Mouse (Mus musculus) layer of hippocampus, adult 2 months (tissue): Measurements from ENCODE around the gene Wars2. TPM values are rescaled to one million over a fixed set of nuclear protein-coding genes. Genes with fewer than 3 reads are reported as not detected.

ENCODE experiments used
- DNase-seq, 2 experiments: peaks; one replicate each; pipeline ENCODE4 v3.0.0; 2022; ENCODE audit warnings: low spot score in 2 of 2
- H3K27ac ChIP-seq: fragments of 200-600 bp; 2 replicates; pipeline ENCODE4 v1.8.1; 2022
- H3K4me3 ChIP-seq: fragments of 200-600 bp; 2 replicates; pipeline ENCODE4 v1.8.1; 2022; ENCODE audit warnings: mild to moderate bottlenecking
- CTCF ChIP-seq: fragments of 200-600 bp; conservative IDR thresholded peaks from 2 replicates; pipeline ENCODE4 v1.8.1; 2022; ENCODE audit warnings: antibody characterized with exemption, mild to moderate bottlenecking, moderate library complexity
- total RNA-seq, 2 experiments: library from RNA; stranded (reverse); gene quantifications; 2 replicates each; pipeline ENCODE4 v1.2.3; 2021

Wars2 gene
- total RNA-seq, 2 experiments from 2014 or later: 9.0 to 9.5 TPM

DNA sequence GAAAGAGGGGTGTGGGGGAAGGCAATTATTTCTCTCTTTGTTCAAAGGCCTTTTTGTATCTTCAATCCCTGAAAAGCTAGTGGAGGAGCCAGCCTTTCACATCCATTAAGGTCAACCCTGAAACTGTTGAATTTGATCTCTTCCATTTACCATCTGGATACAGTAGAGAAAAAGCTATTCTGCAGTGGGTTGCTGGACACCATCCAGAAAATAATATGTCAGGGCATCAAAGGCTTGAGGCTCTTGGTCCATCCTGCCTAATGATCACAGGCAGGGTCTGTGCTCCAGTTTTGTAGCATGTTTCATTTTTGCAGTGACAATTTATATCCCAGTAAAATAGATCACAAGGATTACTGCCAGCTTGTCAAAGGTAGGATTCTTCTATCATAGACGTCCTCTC lies 16.1 kb downstream of the Wars2 start:
- no peak for DNase-seq
- Histone ChIP-seq H3K27ac (no peak overlapping the region), H3K4me3 (no peak overlapping the region)
- no peak for TF ChIP-seq CTCF

- no peak overlapping the region for H3K27ac ChIP-seq
- no peak overlapping the region for H3K4me3 ChIP-seq
- TF ChIP-seq CTCF: no peak
- no peak for DNase-seq
These were observed 16.7 kb downstream of the Wars2 start for GRCm38 (mm10) chr3:99157451-99158015.

GRCm38 (mm10) chr3:99160016-99160415 lies 19.1 kb downstream of the Wars2 start:
- no peak for TF ChIP-seq CTCF
- no peak for DNase-seq
- no peak overlapping the region for H3K27ac ChIP-seq
- H3K4me3 ChIP-seq: no peak overlapping the region

DNA sequence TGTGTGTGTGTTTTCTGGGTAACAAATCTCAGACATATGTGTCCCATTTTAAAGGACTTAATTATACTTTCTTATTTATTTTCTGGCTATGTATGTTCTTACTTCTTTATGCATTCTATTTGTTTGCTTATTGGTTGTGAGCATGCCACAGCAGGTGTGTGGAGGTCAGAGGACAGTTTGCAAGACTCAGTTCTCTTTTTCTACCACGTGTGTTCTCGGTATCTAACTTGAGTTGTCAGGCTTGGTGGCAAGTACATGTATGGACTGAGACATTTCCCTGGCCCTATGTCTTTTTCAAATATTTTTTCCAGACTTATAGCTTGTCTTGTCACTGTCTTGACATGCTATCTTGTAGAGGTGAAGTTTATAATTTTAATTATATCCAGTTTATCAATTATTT lies 21.3 kb downstream of the Wars2 start:
- TF ChIP-seq CTCF: no peak
- Histone ChIP-seq H3K4me3 (no peak overlapping the region), H3K27ac (no peak overlapping the region)
- no peak for DNase-seq

DNA sequence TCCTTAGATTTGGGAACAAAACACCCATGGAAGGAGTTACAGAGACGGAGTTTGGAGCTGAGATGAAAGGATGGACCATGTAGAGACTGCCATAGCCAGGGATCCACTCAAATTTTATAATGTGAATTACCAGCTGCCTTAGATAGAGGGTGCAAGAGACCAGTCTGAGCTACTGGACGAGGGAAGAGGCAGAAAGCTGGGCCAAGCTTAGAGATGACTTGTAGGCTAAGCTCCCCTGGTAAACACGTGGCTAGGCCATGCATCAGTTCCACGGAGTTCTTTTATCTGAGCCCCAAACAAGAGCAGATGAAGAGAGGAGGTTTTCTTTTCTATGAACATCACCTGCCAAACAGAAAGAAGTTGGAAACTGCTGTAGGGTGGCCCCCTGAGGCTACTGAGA lies 26.9 kb downstream of the Wars2 start:
- Histone ChIP-seq H3K4me3 (no peak overlapping the region), H3K27ac (no peak overlapping the region)
- no peak for DNase-seq
- TF ChIP-seq CTCF: peak; percentile 39

- no peak overlapping the region for H3K4me3 ChIP-seq
- no peak for TF ChIP-seq CTCF
- no peak overlapping the region for H3K27ac ChIP-seq
- no peak for DNase-seq
These were observed 32.3 kb downstream of the Wars2 start for GRCm38 (mm10) chr3:99173178-99173577.

DNA sequence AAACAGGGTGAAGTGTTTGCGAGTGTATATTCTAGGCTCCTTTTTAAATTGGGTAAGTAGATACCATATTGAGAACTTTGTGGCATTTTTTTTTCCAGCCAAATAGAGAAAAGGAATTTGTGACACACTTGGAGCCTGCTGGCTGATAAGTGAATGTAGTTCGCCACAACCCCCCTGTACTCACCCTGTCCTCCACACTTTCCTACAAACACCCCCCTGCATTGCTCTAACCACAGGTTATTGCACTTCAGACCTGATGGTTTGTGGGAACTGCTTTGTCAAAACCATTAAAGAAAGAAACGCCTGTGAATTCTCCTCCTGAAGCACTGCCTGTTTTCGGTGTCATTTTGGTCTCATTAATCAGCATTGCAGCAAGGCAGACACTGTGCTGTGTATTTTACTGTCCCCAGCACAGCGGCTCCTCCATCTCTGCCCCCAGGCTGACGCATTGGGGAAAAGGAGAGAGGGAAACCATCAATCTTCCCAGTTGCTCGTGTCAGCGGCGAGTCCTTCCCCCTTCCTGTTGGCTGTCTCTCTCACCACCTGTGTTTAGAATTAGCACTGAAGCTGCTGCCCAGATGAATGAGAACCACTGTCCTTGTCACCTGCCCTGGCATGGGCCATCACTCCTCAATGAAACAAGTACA lies 33.9 kb downstream of the Wars2 start:
- Histone ChIP-seq H3K27ac (no peak overlapping the region), H3K4me3 (no peak overlapping the region)
- no peak for TF ChIP-seq CTCF
- DNase-seq: no peak

- Histone ChIP-seq H3K4me3 (no peak overlapping the region), H3K27ac (no peak overlapping the region)
- TF ChIP-seq CTCF: no peak
- DNase-seq: no peak
These were observed 42.6 kb downstream of the Wars2 start for GRCm38 (mm10) chr3:99183355-99184016.

- no peak for TF ChIP-seq CTCF
- H3K27ac ChIP-seq: no peak overlapping the region
- no peak overlapping the region for H3K4me3 ChIP-seq
- no peak for DNase-seq
These were observed 43.5 kb downstream of the Wars2 start for GRCm38 (mm10) chr3:99184373-99184772.

- no peak overlapping the region for H3K4me3 ChIP-seq
- TF ChIP-seq CTCF: no peak
- DNase-seq: no peak
- no peak overlapping the region for H3K27ac ChIP-seq
These were observed 47.2 kb downstream of the Wars2 start for GRCm38 (mm10) chr3:99188097-99188496.

DNA sequence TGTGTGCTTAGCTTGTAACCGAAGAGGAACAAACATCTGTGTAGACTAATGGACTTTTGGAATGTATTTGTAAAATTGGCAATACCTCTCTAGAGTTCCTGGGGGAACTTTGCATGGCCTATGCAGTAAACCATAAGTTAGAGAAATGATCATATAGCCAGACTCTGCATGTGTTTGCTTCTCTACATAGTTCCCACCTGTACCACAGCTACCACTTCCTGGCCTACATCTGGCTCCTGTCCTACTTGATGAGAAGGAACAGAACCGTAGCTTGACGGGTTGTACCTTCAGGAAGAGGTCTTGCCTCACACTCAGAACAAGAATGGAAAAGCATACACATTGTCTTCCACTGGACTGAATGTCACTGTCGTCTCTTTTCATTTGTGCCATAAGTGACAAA lies 52.7 kb downstream of the Wars2 start:
- no peak for TF ChIP-seq CTCF

GRCm38 (mm10) chr3:99203331-99203730 lies 62.5 kb downstream of the Wars2 start:
- Histone ChIP-seq H3K27ac (no peak overlapping the region), H3K4me3 (no peak overlapping the region)
- DNase-seq: no peak
- TF ChIP-seq CTCF: no peak

More for the DNA sequence above, 52.7 kb downstream of the Wars2 start:
- Histone ChIP-seq H3K27ac (no peak overlapping the region), H3K4me3 (no peak overlapping the region)
- no peak for DNase-seq

DNA sequence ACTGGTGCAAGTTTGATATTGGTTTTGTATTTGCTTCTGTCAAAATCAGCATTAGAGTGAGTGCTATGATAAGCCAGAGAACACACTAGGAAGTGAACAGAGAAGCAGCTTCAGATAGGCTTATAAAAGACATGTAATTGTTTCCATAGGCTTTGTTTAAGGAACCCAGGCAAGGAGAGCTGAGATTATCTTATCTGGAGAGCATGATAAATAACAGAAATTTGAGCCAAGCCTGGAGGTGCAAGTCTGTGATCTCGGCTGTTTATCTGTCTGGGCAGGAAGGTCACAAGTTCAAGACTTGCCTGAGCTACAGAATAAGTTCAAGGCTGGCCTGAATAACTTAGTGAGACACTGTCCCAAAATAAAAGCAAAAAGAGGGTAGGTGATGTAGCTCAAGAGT lies 67.5 kb downstream of the Wars2 start:
- no peak overlapping the region for H3K4me3 ChIP-seq
- TF ChIP-seq CTCF: no peak
- no peak overlapping the region for H3K27ac ChIP-seq
- DNase-seq: no peak

DNA sequence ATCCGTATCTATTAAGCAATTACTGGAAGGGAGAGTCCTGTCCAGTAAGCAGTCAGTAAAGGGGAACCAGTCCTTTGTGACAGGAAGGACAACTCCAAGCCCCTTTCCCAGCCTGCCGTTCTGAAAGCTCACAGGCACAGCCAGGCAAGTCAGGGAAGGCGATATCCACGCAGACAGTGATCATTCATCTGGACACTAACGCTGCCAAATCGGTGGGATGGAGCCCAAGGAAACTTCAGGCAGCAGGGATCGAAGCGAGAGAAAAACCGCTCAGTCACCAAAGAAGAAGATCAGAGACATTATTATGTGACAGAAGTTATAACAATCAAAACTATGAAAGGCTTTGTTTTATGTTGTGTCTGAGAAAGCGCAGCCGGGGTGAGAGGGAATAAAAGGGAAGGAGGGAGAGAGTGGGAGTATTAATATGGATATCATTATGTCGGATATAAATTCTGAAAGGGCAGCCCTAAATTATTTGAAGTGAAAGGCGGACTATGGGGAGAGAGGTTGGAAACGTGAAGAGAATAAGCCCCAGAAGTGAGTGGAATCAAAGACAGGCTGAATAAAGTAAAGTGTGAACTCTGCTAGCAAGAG lies 70.3 kb downstream of the Wars2 start:
- Histone ChIP-seq H3K27ac (no peak overlapping the region), H3K4me3 (no peak overlapping the region)
- TF ChIP-seq CTCF: no peak
- DNase-seq: no peak
